Mouse (Mus musculus): Measurements from ENCODE around the gene Gdpd2. TPM values are rescaled to one million over a fixed set of nuclear protein-coding genes. Genes with fewer than 3 reads are reported as not detected.

Gdpd2 gene
- polyA plus RNA-seq, 1 experiment from 2014 or later = 6.5 TPM

- 32% methylated on average over 8 of the region's 8 CpGs for WGBS
- H3K27me3 ChIP-seq (ENCODE audit: control insufficient read depth, insufficient read depth, low read length) = no peaks in the 10 kb centered on the region
- H3K4me2 ChIP-seq (ENCODE audit: low read depth, low read length, severe bottlenecking) = peak overlapping the region; percentile 29
- H3K36me3 ChIP-seq (ENCODE audit: control insufficient read depth, insufficient read depth, low read length) = no peaks in the 10 kb centered on the region
- H3K4me3 ChIP-seq (ENCODE audit: low read depth, low read length) = peak overlapping the region; percentile 13; the same call in 1 of the 2 replicates
- H3K4me1 ChIP-seq (replicated peaks; ENCODE audit: control insufficient read depth, insufficient read depth, low read length) = peaks cover 2% of the 10 kb centered on the region; the same call in 1 of the 2 replicates
- H3K27ac ChIP-seq (ENCODE audit: low read depth, low read length) = no peak overlapping the region
- peak overlapping the region; percentile 23 for H3K9ac ChIP-seq (ENCODE audit: low read length)
- DNase-seq (ENCODE audit: low spot score) (no peak), ATAC-seq (replicated peaks; ENCODE audit: low FRiP score) (peak; percentile 55)
- H3K9me3 ChIP-seq (ENCODE audit: control insufficient read depth, low read length) = no peaks in the 10 kb centered on the region
These were observed 593 bp downstream of the Gdpd2 start for GRCm38 (mm10) chrX:100730266-100730665.

GRCm38 (mm10) chrX:100734359-100734758 is 4.7 kb downstream of the Gdpd2 start:
- 79% methylated on average over 7 of the region's 7 CpGs for WGBS
- no peak overlapping the region for H3K27ac ChIP-seq (ENCODE audit: low read depth, low read length)
- no peaks in the 10 kb centered on the region for H3K36me3 ChIP-seq (ENCODE audit: control insufficient read depth, insufficient read depth, low read length)
- no peak for DNase-seq (ENCODE audit: low spot score)
- H3K4me3 ChIP-seq (ENCODE audit: low read depth, low read length) = no peak overlapping the region
- no peak overlapping the region for H3K4me2 ChIP-seq (ENCODE audit: low read depth, low read length, severe bottlenecking)
- H3K9ac ChIP-seq (ENCODE audit: low read length) = no peak overlapping the region
- peaks cover 2% of the 10 kb centered on the region; the same call in 1 of the 2 replicates for H3K4me1 ChIP-seq (replicated peaks; ENCODE audit: control insufficient read depth, insufficient read depth, low read length)
- no peaks in the 10 kb centered on the region for H3K9me3 ChIP-seq (ENCODE audit: control insufficient read depth, low read length)
- ATAC-seq (replicated peaks; ENCODE audit: low FRiP score) = no peak
- H3K27me3 ChIP-seq (ENCODE audit: control insufficient read depth, insufficient read depth, low read length) = no peaks in the 10 kb centered on the region

GRCm38 (mm10) chrX:100738918-100739317 is 9.2 kb downstream of the Gdpd2 start:
- DNase-seq (ENCODE audit: low spot score) (peak; percentile 73), ATAC-seq (replicated peaks; ENCODE audit: low FRiP score) (peak; percentile 75)
- Histone ChIP-seq H3K27me3 (ENCODE audit: control insufficient read depth, insufficient read depth, low read length) (0 out of 2 replicates have a peak, but pooled peaks cover 2% of the 10 kb centered on the region), H3K9me3 (ENCODE audit: control insufficient read depth, low read length) (no peaks in the 10 kb centered on the region), H3K4me2 (ENCODE audit: low read depth, low read length, severe bottlenecking) (peak overlapping the region; percentile 39; the same call in 1 of the 2 replicates), H3K36me3 (ENCODE audit: control insufficient read depth, insufficient read depth, low read length) (no peaks in the 10 kb centered on the region), H3K27ac (ENCODE audit: low read depth, low read length) (no peak overlapping the region), H3K4me1 (replicated peaks; ENCODE audit: control insufficient read depth, insufficient read depth, low read length) (no peaks in the 10 kb centered on the region), H3K9ac (ENCODE audit: low read length) (no peak overlapping the region), H3K4me3 (ENCODE audit: low read depth, low read length) (peak overlapping the region; percentile 15; the same call in 1 of the 2 replicates)
- 16% methylated on average over 14 of the region's 14 CpGs for WGBS

DNA sequence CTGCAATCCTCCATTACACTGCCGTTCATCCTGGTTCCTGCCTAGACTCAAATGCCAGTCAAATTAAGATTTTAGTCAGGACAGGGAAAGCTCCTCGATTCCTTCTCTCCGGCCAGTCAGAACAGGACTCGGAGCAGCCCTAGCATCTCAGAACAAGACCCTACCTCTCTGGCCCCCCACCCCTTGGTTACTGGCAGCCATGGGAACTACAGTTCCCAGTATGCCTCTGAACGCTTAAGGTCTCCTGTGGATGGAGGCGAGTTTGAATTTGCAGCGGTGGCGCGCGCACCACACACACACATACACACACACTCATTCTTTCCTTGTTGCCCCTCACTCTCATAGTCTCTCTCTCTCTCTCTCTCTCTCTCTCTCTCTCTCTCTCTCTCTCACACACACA is 9.8 kb downstream of the Gdpd2 start:
- Histone ChIP-seq H3K27me3 (ENCODE audit: control insufficient read depth, insufficient read depth, low read length) (0 out of 2 replicates have a peak, but pooled peaks cover 2% of the 10 kb centered on the region), H3K4me1 (replicated peaks; ENCODE audit: control insufficient read depth, insufficient read depth, low read length) (no peaks in the 10 kb centered on the region), H3K4me2 (ENCODE audit: low read depth, low read length, severe bottlenecking) (peak overlapping the region; percentile 39; the same call in 1 of the 2 replicates), H3K9ac (ENCODE audit: low read length) (no peak overlapping the region), H3K9me3 (ENCODE audit: control insufficient read depth, low read length) (no peaks in the 10 kb centered on the region), H3K36me3 (ENCODE audit: control insufficient read depth, insufficient read depth, low read length) (no peaks in the 10 kb centered on the region), H3K4me3 (ENCODE audit: low read depth, low read length) (peak overlapping the region; percentile 15; the same call in 1 of the 2 replicates), H3K27ac (ENCODE audit: low read depth, low read length) (no peak overlapping the region)
- ATAC-seq (replicated peaks; ENCODE audit: low FRiP score) = peak; percentile 67
- 18% methylated on average over 10 of the region's 10 CpGs for whole genome bisulfite sequencing
- no peak for DNase-seq (ENCODE audit: low spot score)

DNA sequence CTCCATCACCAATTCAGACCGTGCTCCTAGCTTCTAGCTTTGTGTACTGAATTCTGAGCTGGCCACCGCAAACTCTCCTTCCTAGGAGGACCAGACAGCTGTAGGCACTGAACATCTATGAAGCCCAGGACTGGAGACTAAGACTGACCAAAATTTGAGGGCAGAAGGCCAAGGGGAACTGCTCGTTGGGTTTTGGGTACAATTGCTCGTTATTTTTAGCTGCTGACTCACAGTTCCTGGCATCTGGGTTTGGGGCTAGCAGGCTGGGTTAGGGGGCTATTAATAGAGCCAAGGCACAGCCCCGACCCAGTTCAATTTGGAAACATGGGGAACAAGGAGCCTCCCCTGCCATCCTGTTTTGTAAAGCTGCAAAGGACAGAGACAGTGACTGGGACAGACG is 11.1 kb downstream of the Gdpd2 start:
- Histone ChIP-seq H3K9me3 (ENCODE audit: control insufficient read depth, low read length) (no peaks in the 10 kb centered on the region), H3K9ac (ENCODE audit: low read length) (no peak overlapping the region), H3K4me3 (ENCODE audit: low read depth, low read length) (no peak overlapping the region), H3K27me3 (ENCODE audit: control insufficient read depth, insufficient read depth, low read length) (0 out of 2 replicates have a peak, but pooled peaks cover 2% of the 10 kb centered on the region), H3K36me3 (ENCODE audit: control insufficient read depth, insufficient read depth, low read length) (no peaks in the 10 kb centered on the region), H3K4me1 (replicated peaks; ENCODE audit: control insufficient read depth, insufficient read depth, low read length) (no peaks in the 10 kb centered on the region), H3K4me2 (ENCODE audit: low read depth, low read length, severe bottlenecking) (no peak overlapping the region), H3K27ac (ENCODE audit: low read depth, low read length) (no peak overlapping the region)
- WGBS = 67% methylated on average over 6 of the region's 6 CpGs
- DNase-seq (ENCODE audit: low spot score) (no peak), ATAC-seq (replicated peaks; ENCODE audit: low FRiP score) (no peak)

DNA sequence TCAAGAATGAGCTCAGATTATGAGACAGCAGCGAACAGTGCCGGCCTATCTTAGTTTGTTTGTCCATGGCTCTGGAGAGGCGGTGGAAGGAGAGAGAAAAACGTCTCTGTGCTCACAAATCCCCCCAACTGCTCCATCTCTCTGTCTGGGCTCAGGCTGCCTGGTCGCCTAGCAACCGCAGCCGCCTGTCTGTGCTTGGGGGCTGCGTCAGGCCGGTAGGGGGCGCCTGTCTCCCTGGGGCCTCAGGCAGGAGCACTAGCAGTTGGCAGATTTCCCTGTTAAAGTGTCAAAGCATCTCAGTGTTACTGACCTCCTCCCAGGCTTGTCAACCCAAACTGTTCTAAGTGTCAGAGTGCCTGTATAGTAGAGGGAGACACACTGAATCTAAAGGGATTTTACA is 12.3 kb downstream of the Gdpd2 start:
- Histone ChIP-seq H3K9ac (ENCODE audit: low read length) (no peak overlapping the region), H3K4me3 (ENCODE audit: low read depth, low read length) (no peak overlapping the region), H3K4me1 (replicated peaks; ENCODE audit: control insufficient read depth, insufficient read depth, low read length) (no peaks in the 10 kb centered on the region), H3K27ac (ENCODE audit: low read depth, low read length) (no peak overlapping the region), H3K4me2 (ENCODE audit: low read depth, low read length, severe bottlenecking) (no peak overlapping the region), H3K27me3 (ENCODE audit: control insufficient read depth, insufficient read depth, low read length) (0 out of 2 replicates have a peak, but pooled peaks cover 2% of the 10 kb centered on the region), H3K9me3 (ENCODE audit: control insufficient read depth, low read length) (no peaks in the 10 kb centered on the region), H3K36me3 (ENCODE audit: control insufficient read depth, insufficient read depth, low read length) (no peaks in the 10 kb centered on the region)
- WGBS = 14% methylated on average over 10 of the region's 10 CpGs
- DNase-seq (ENCODE audit: low spot score) = peak; percentile 82
- peak; percentile 85 for ATAC-seq (replicated peaks; ENCODE audit: low FRiP score)

DNA sequence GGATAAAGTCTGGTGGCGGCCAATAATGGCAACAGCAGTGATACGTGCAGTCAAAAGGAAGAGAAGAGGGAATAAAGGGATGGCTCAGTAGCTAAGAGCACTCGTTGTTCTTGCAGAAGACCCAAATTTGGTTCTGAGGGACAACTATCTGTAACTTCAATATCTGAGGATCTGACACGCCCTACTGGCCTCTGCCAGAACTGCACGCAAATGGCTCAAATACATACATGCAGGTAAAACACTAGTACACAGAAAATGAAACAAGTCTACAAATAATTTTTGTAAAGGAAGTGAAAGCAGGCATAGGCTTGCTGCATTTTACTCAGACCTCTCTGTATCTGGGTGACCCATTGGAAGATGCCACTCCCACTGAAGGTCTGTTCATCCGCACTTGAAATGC is 36.2 kb downstream of the Gdpd2 start:
- 82% methylated on average over 6 of the region's 6 CpGs for WGBS
- Histone ChIP-seq H3K9me3 (ENCODE audit: control insufficient read depth, low read length) (no peaks in the 10 kb centered on the region), H3K27me3 (ENCODE audit: control insufficient read depth, insufficient read depth, low read length) (peaks cover 2% of the 10 kb centered on the region; the same call in 1 of the 2 replicates), H3K4me2 (ENCODE audit: low read depth, low read length, severe bottlenecking) (no peak overlapping the region), H3K4me3 (ENCODE audit: low read depth, low read length) (no peak overlapping the region), H3K9ac (ENCODE audit: low read length) (no peak overlapping the region), H3K27ac (ENCODE audit: low read depth, low read length) (no peak overlapping the region), H3K36me3 (ENCODE audit: control insufficient read depth, insufficient read depth, low read length) (no peaks in the 10 kb centered on the region), H3K4me1 (replicated peaks; ENCODE audit: control insufficient read depth, insufficient read depth, low read length) (no peaks in the 10 kb centered on the region)
- DNase-seq (ENCODE audit: low spot score) = no peak
- no peak for ATAC-seq (replicated peaks; ENCODE audit: low FRiP score)

- Histone ChIP-seq H3K27me3 (ENCODE audit: control insufficient read depth, insufficient read depth, low read length) (peaks cover 2% of the 10 kb centered on the region; the same call in 1 of the 2 replicates), H3K4me2 (ENCODE audit: low read depth, low read length, severe bottlenecking) (peak within 1 kb of the TSS; percentile 83), H3K27ac (ENCODE audit: low read depth, low read length) (no peak within 1 kb of the TSS), H3K4me3 (ENCODE audit: low read depth, low read length) (peak within 1 kb of the TSS; percentile 47), H3K36me3 (ENCODE audit: control insufficient read depth, insufficient read depth, low read length) (no peaks in the 10 kb centered on the region), H3K9me3 (ENCODE audit: control insufficient read depth, low read length) (no peaks in the 10 kb centered on the region), H3K4me1 (replicated peaks; ENCODE audit: control insufficient read depth, insufficient read depth, low read length) (no peaks in the 10 kb centered on the region), H3K9ac (ENCODE audit: low read length) (peak within 1 kb of the TSS; percentile 53)
- WGBS = 22% methylated on average over 26 of the region's 26 CpGs
- ATAC-seq (replicated peaks; ENCODE audit: low FRiP score) = peak; percentile 92
- DNase-seq (ENCODE audit: low spot score) = peak; percentile 73
These were observed 37.7 kb downstream of the Gdpd2 start, which contains the start of gene Dlg3 for GRCm38 (mm10) chrX:100767181-100767884. Gene Dlg3 (plus strand): TSS chrX:100767722.

Measured in forebrain, embryonic 11.5 days (tissue).